Mouse (Mus musculus) lung, adult 2 months (tissue): ENCODE data around the gene Gsg1l2. TPM values are rescaled to one million over a fixed set of nuclear protein-coding genes. Genes with fewer than 3 reads are reported as not detected.

Source experiments
- DNase-seq: peaks from one replicate; pipeline ENCODE4 v3.0.0; 2022
- H3K4me1 ChIP-seq: fragments of 200-500 bp; 2 replicates; pipeline ENCODE4 v1.6.1; 2011; ENCODE audit warnings: low read length; ENCODE audit not compliant: control insufficient read depth, insufficient read depth
- H3K4me3 ChIP-seq: fragments of 200-500 bp; replicated peaks from 2 replicates; pipeline ENCODE3; 2011; ENCODE audit warnings: low read depth, mild to moderate bottlenecking, control low read depth, low read length; ENCODE audit errors: extremely low read depth
- CTCF ChIP-seq: fragments of 200-500 bp; IDR thresholded peaks from 2 replicates; pipeline ENCODE4 v1.5.1; 2011; ENCODE audit warnings: mild to moderate bottlenecking, low read length, control low read depth; ENCODE audit not compliant: insufficient read depth
- POLR2A ChIP-seq: fragments of 200-500 bp; IDR thresholded peaks from 2 replicates; pipeline ENCODE4 v1.6.1; 2011; ENCODE audit warnings: low read depth, mild to moderate bottlenecking, control low read depth, low read length, borderline replicate concordance; ENCODE audit errors: extremely low read depth
- WGBS: fragments of 180-500 bp; shearing (Covaris S2); methylation state at CpG from one replicate; pipeline ENCODE4 v1.1.7; 2018; 5-methylcytosine and 5-hydroxymethylcytosine counted together
- polyA plus RNA-seq: library from polyadenylated mRNA; depleted of rRNA; stranded (reverse); fragments of >200 nt; gene quantifications from 2 replicates; pipeline ENCODE4 v1.2.3, GENCODE M21; 2012; rRNA removed

Gsg1l2 gene
- polyA plus RNA-seq, 1 experiment: not detected

DNA sequence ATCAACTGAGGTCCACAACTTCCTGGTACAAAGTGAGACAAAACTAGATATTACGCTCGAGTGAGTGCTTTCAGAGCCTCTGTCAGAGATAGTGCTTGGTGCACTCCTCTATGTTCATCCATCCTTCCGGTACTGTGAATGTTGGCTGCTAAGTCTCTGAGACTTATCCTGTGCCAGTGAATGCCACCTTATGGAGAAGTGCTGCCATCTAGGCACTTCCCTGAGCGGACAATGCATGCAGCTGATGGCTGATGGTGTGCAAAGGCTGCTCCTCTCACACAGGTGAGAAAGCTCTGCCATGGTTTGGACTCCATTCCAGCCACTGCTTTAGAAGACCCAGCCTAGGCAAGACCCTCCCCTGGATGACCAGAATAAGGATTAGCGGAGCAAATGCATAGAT lies 33.6 kb downstream of the Gsg1l2 start:
- H3K4me1 ChIP-seq: no peaks in the 10 kb centered on the region
- no peak for DNase-seq
- TF ChIP-seq POLR2A (no peak), CTCF (no peak)
- H3K4me3 ChIP-seq: no peak overlapping the region
- 74% methylated on average over 5 of the region's 5 CpGs for WGBS

- Histone ChIP-seq H3K4me3 (no peak overlapping the region), H3K4me1 (no peaks in the 10 kb centered on the region)
- TF ChIP-seq POLR2A: no peak
- DNase-seq: no peak
- 63% methylated on average over 6 of the region's 6 CpGs for WGBS
These were observed 37.1 kb downstream of the Gsg1l2 start for GRCm38 (mm10) chr11:67811535-67811934.

GRCm38 (mm10) chr11:67819604-67820003 lies 45.2 kb downstream of the Gsg1l2 start:
- TF ChIP-seq POLR2A: no peak
- TF ChIP-seq CTCF: peak; percentile 38; the same call in 1 of the 2 replicates
- Histone ChIP-seq H3K4me1 (no peaks in the 10 kb centered on the region), H3K4me3 (no peak overlapping the region)
- peak; percentile 37 for DNase-seq
- 8% methylated on average over 5 of the region's 5 CpGs for WGBS

GRCm38 (mm10) chr11:67820221-67820620 lies 45.8 kb downstream of the Gsg1l2 start:
- no peaks in the 10 kb centered on the region for H3K4me1 ChIP-seq
- peak; percentile 55 for DNase-seq
- TF ChIP-seq CTCF: peak; percentile 62
- no peak for TF ChIP-seq POLR2A
- no peak overlapping the region for H3K4me3 ChIP-seq
- 32% methylated on average over 4 of the region's 4 CpGs for WGBS

- 86% methylated on average over 6 of the region's 6 CpGs for WGBS
- TF ChIP-seq CTCF: no peak
- no peak for TF ChIP-seq POLR2A
- Histone ChIP-seq H3K4me3 (no peak overlapping the region), H3K4me1 (no peaks in the 10 kb centered on the region)
- no peak for DNase-seq
These were observed 47.2 kb downstream of the Gsg1l2 start for GRCm38 (mm10) chr11:67821560-67821959.

DNA sequence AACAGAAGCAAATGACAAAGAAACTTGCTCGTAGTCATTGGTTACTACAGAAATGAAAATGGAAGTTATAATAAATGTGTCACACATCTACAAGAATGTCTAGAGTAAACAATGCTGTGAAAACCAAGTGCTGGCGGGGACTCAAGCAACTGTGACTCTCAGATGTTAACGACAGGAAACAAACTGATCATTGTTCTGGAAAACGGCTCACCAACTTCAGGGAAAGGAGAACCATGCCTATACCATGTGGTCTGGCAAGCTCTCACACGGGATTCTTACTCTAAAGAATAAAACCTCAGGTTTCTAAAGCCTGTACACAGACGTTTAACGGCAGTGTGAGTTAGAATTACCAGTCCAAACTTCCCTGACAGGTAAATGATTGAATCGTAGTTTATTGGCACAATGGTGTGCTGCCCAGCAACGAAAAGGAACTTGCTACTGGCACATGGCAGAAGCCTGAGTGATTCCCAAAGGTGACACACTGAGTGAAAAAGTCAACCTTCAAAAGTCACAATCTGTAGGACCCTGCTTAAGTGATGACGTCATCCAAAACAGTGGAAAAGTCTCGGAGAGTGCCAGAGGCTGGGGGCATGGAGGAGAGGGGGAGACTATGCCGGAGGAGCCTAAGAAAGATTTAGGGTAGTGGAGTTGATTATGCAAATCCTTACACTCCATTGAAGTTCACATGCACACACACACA lies 54.1 kb downstream of the Gsg1l2 start:
- TF ChIP-seq POLR2A: no peak
- TF ChIP-seq CTCF: no peak
- 13% methylated on average over 12 of the region's 12 CpGs for WGBS
- Histone ChIP-seq H3K4me3 (no peak overlapping the region), H3K4me1 (peaks cover 4% of the 10 kb centered on the region)
- DNase-seq: no peak

- TF ChIP-seq CTCF: no peak
- TF ChIP-seq POLR2A: no peak
- no peak overlapping the region for H3K4me3 ChIP-seq
- 69% methylated on average over 6 of the region's 6 CpGs for WGBS
- H3K4me1 ChIP-seq: peaks cover 4% of the 10 kb centered on the region
- no peak for DNase-seq
These were observed 55.1 kb downstream of the Gsg1l2 start for GRCm38 (mm10) chr11:67829530-67829929.

DNA sequence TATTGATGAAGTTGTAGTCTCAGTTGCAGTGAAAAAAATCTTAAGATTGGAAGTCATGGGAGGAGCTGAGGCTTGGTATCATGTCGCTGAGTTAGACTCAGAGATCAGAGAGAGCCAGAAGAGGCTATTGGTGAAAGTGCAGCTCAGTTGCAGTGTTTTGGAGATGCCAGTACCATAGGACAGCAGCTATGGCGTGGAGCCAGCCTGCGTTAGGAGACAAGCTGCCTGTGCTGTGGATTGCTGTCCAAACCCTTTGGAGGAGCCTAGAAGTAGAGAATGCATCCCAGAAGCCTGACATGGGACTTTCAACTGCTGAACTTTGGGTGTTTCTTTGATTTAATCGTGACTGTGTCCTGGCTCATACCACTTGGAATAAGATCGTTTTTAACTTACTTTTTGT lies 57.4 kb downstream of the Gsg1l2 start:
- DNase-seq: no peak
- WGBS: 56% methylated on average over 5 of the region's 5 CpGs
- TF ChIP-seq POLR2A: no peak
- no peak for TF ChIP-seq CTCF
- H3K4me1 ChIP-seq: peaks cover 4% of the 10 kb centered on the region
- H3K4me3 ChIP-seq: no peak overlapping the region

DNA sequence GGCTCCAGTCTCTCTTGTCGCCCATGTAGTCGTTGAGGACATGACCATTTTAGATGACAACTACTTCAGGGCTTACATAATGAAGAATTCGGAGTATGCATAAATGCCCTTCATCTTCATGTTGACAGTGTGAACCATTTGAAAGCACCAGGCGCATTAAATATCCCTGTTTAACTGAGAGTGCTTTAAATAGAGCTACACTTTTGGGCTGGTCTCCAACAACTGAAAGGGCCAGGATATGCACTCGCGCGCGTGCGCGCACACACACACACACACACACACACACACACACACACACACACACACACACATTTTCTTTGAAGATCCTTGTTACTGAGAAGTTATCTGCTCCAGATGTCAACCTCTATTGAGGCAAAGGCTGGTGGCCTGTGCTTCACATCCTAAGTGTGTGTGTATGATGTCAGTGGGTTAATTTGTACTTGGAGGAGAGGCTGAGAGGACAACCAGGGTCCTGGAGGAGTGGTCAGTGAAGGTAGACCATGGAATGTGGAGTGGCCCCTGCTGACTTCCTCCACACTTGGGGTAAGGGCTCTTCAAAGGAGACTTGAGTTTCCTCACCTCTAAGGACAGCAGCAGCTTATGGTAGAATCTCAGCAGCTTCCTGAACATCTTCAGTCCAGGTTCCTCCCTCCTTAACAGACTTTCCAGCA lies 61.1 kb downstream of the Gsg1l2 start:
- 63% methylated on average over 10 of the region's 10 CpGs for WGBS
- H3K4me3 ChIP-seq: no peak overlapping the region
- no peaks in the 10 kb centered on the region for H3K4me1 ChIP-seq
- DNase-seq: peak; percentile 35
- TF ChIP-seq POLR2A: no peak
- TF ChIP-seq CTCF: no peak

Other genes starting within 250 kb of the Gsg1l2 start
- 0.22 TPM in 1 of 2 replicates, not detected in the other for gene Rcvrn, start 79.3 kb upstream of the Gsg1l2 start, polyA plus RNA-seq
- not detected in 2 replicates for gene Glp2r, start 3.5 kb upstream of the Gsg1l2 start, polyA plus RNA-seq
- gene Dhrs7c, start 23.6 kb downstream of the Gsg1l2 start, polyA plus RNA-seq: 2.5 and 7.9 TPM in 2 replicates
- 7.0 and 7.9 TPM in 2 replicates for gene Usp43, start 147.5 kb downstream of the Gsg1l2 start, polyA plus RNA-seq
- gene Cfap52, start 191.0 kb downstream of the Gsg1l2 start, polyA plus RNA-seq: 4.7 and 9.4 TPM in 2 replicates
- 3.9 and 8.7 TPM in 2 replicates for gene Stx8, start 191.6 kb downstream of the Gsg1l2 start, polyA plus RNA-seq